Mouse (Mus musculus) brain, embryonic 14.5 days (tissue): ENCODE results near the gene Pfkm.

Experiments
- CTCF ChIP-seq: fragments of 200-500 bp; IDR thresholded peaks from 2 replicates; pipeline ENCODE4 v1.5.1; 2012; ENCODE audit warnings: inconsistent platforms, mild to moderate bottlenecking, moderate library complexity, borderline replicate concordance; ENCODE audit not compliant: insufficient read depth, insufficient read length; ENCODE audit errors: extremely low read depth
- POLR2A ChIP-seq: fragments of 200-500 bp; IDR thresholded peaks from 2 replicates; pipeline ENCODE4 v1.6.1; 2012; ENCODE audit warnings: mild to moderate bottlenecking, inconsistent platforms, borderline replicate concordance; ENCODE audit not compliant: poor library complexity, insufficient read depth, insufficient read length, severe bottlenecking; ENCODE audit errors: extremely low read depth

- no peak for TF ChIP-seq CTCF
- TF ChIP-seq POLR2A, result no peak
Measured at GRCm38 (mm10) chr15:98075034-98075433, 17.4 kb upstream of the Pfkm start.
